Mouse (Mus musculus): ENCODE data around the gene Nr1h4. TPM values are rescaled to one million over a fixed set of nuclear protein-coding genes. Genes with fewer than 3 reads are reported as not detected.
"Not testable (repeated sequence)": the region's sequence is repeated elsewhere in the genome, so short reads cannot be mapped to it uniquely, and the experiment has no call there.

Gene Nr1h4
- not detected in 2 replicates for polyA plus RNA-seq (2016; fragmentation: Nextera tagmentation; extraction: Ambion mirVana)

DNA sequence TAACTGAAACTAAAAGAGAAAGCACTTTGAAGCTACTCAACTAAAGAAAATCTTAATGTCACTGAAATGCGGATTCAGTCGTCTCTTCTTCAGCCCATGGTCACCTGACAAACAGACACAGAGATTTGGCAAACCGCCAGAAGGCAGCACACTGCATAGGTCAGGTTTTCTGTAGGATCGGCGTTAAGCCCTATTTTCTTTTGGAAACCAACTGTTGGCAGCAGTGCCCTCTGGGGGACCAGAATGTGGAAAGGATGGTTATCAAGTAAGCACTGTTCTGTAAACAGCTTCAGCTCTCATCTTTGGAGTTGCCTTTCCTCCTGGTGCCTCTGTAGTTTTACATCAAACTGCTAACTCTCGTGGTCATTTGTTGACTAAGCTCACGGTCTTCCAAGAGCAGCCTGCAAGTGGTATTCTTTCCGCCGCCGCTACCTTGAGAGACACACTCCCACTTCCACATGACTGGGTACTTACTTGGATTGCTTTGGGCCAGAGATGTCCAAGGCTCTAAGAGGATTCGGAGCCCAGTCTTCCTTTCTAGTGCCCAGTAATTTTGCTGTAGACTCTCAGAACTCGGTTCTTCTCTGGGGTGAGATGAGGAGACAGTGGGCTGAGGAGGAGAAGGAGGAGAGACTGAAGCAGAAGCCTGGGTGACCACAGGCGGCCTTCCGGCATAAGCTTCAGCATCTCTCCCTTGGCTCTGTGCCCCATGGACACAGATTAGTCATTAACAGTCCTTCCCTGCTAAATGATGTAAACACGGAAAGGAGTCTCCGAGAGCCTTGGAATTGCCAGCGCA lies at the start of gene Nr1h4:
TSS of gene Nr1h4 (minus strand) at position 657 of the 799 bp plus-strand sequence.
- 81% methylated on average over 17 of the region's 17 CpGs for WGBS
- H3K4me3 ChIP-seq = no peak within 1 kb of the TSS
- no peaks in the 10 kb centered on the region for H3K27me3 ChIP-seq
- H3K4me2 ChIP-seq (replicated peaks) = no peak within 1 kb of the TSS
- ATAC-seq (ENCODE audit: low FRiP score) = no peak
- no peak within 1 kb of the TSS for H3K27ac ChIP-seq
- no peaks in the 10 kb centered on the region for H3K9me3 ChIP-seq (replicated peaks)
- no peaks in the 10 kb centered on the region for H3K4me1 ChIP-seq
- H3K9ac ChIP-seq = no peak within 1 kb of the TSS
- H3K36me3 ChIP-seq = no peaks in the 10 kb centered on the region

DNA sequence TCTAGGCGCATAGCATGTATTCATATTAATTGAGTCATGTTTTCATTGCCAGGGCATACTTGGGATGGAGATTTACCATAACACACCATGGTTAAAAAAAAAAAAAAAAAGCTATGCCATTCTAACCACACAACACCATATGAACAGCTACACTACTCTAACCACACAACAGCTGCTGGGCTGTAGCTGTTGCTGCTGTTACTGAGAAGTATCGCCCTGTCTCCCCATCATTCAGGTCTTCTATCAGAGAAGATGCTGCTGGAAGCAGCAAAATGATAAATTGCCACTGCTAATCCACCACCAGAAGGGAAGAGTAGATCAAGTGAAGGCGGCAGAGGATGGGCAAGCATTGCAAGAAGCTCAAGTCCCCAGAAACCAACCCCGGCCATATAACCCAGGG lies 45.4 kb upstream of the Nr1h4 start:
- WGBS = 91% methylated on average over 4 of the region's 4 CpGs

DNA sequence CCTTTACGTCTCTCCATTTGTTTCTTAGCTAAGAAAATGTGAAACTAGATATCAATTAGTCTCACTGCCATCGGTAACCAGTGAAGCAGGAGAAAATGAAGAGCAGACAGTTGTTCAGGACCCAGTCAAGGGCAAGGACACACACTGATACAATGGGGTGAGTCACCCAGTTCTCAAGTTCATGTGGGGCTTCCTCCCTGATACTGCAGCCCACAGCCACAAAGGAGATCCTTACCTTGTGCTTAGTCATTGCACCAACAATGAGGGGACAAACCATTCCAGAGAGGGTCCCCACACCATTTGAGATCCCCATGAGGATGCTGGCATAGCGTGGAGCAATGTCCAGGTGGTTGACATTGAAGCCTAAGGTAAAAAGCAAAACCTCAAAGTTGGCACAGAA lies 44.3 kb upstream of the Nr1h4 start:
- Histone ChIP-seq H3K27ac (no peak overlapping the region), H3K4me3 (no peak overlapping the region), H3K9me3 (replicated peaks) (no peaks in the 10 kb centered on the region), H3K4me2 (replicated peaks) (no peak overlapping the region), H3K4me1 (no peaks in the 10 kb centered on the region), H3K9ac (no peak overlapping the region), H3K27me3 (no peaks in the 10 kb centered on the region), H3K36me3 (no peaks in the 10 kb centered on the region)
- ATAC-seq (ENCODE audit: low FRiP score) = no peak
- 90% methylated on average over 3 of the region's 3 CpGs for WGBS

More for the DNA sequence above, 45.4 kb upstream of the Nr1h4 start:
- H3K4me2 ChIP-seq (replicated peaks) = no peak overlapping the region
- no peak overlapping the region for H3K27ac ChIP-seq
- H3K9me3 ChIP-seq (replicated peaks) = no peaks in the 10 kb centered on the region
- H3K36me3 ChIP-seq = no peaks in the 10 kb centered on the region
- no peaks in the 10 kb centered on the region for H3K4me1 ChIP-seq
- no peaks in the 10 kb centered on the region for H3K27me3 ChIP-seq
- H3K4me3 ChIP-seq = no peak overlapping the region
- no peak for ATAC-seq (ENCODE audit: low FRiP score)
- H3K9ac ChIP-seq = no peak overlapping the region

DNA sequence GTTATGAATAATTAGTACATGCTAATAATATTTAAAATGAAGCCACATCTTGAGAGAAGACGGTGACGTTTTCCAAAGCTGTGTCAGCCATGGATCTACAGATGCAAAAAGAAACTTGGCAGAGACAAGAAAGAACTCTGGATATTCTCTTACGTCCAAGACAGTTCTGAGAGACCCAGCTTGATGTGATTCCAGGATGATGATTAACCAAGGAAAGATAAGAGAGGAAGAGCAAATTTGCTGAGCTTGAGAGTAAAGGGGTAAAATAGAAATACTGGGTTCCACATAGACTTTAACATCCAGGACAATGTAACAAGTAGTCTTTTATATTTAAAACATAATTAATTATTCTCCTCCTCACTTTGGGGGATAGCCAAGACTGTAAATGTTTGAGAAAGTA lies 40.0 kb upstream of the Nr1h4 start:
- no peak overlapping the region for H3K27ac ChIP-seq
- H3K9ac ChIP-seq = no peak overlapping the region
- H3K4me3 ChIP-seq = no peak overlapping the region
- no peaks in the 10 kb centered on the region for H3K27me3 ChIP-seq
- no peak for ATAC-seq (ENCODE audit: low FRiP score)
- 85% methylated on average over 3 of the region's 3 CpGs for WGBS
- H3K4me1 ChIP-seq = no peaks in the 10 kb centered on the region
- H3K9me3 ChIP-seq (replicated peaks) = 0 out of 2 replicates have a peak, but pooled peaks cover 2% of the 10 kb centered on the region
- no peak overlapping the region for H3K4me2 ChIP-seq (replicated peaks)
- H3K36me3 ChIP-seq = no peaks in the 10 kb centered on the region

DNA sequence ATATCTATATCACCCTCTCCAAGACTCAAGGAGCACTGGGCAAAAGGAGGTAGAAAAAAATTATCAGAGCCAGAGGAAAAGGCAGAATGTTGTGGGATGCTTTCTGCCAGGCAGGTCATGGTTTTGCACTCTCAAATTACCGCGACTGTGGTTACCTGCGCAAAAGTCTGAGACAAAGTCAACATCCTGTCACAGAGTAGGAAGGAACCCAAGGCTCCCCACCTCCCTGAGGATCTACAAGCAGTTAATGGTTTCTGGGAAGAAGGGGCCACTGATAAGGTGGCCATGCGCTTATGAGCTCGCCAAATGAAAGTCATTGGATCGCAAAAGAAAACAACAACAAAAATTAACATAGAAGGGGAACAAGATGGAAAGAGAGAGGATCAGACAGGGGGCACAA lies 39.6 kb upstream of the Nr1h4 start:
- Histone ChIP-seq H3K27me3 (no peaks in the 10 kb centered on the region), H3K36me3 (no peaks in the 10 kb centered on the region), H3K9ac (no peak overlapping the region), H3K27ac (no peak overlapping the region), H3K4me3 (no peak overlapping the region), H3K9me3 (replicated peaks) (0 out of 2 replicates have a peak, but pooled peaks cover 2% of the 10 kb centered on the region), H3K4me1 (no peaks in the 10 kb centered on the region), H3K4me2 (replicated peaks) (no peak overlapping the region)
- no peak for ATAC-seq (ENCODE audit: low FRiP score)
- 96% methylated on average over 6 of the region's 6 CpGs for WGBS

DNA sequence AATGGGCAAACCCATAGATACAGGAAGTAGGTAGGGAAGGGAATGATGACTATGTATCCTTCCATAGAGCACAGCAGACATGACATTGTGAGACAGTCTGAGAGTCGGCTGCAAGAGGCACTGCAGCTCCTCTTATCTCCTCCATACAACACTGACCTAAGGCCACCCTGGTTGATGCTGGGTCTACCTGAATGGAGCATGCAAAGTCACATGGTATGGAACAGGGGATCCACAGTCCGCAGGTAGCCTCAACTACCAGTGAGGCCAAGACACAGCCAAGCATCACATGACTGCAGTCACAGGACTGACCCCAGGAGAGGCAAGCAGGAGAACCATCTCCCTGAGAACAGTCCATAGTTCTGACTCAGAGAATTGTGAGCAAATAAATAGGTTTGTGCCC lies 34.0 kb upstream of the Nr1h4 start:
- WGBS = 92% methylated on average over 2 of the region's 2 CpGs
- Histone ChIP-seq H3K4me1 (no peaks in the 10 kb centered on the region), H3K9me3 (replicated peaks) (0 out of 2 replicates have a peak, but pooled peaks cover 2% of the 10 kb centered on the region), H3K4me3 (no peak overlapping the region), H3K36me3 (no peaks in the 10 kb centered on the region), H3K27ac (no peak overlapping the region), H3K9ac (no peak overlapping the region), H3K27me3 (no peaks in the 10 kb centered on the region), H3K4me2 (replicated peaks) (no peak overlapping the region)
- ATAC-seq (ENCODE audit: low FRiP score) = no peak

DNA sequence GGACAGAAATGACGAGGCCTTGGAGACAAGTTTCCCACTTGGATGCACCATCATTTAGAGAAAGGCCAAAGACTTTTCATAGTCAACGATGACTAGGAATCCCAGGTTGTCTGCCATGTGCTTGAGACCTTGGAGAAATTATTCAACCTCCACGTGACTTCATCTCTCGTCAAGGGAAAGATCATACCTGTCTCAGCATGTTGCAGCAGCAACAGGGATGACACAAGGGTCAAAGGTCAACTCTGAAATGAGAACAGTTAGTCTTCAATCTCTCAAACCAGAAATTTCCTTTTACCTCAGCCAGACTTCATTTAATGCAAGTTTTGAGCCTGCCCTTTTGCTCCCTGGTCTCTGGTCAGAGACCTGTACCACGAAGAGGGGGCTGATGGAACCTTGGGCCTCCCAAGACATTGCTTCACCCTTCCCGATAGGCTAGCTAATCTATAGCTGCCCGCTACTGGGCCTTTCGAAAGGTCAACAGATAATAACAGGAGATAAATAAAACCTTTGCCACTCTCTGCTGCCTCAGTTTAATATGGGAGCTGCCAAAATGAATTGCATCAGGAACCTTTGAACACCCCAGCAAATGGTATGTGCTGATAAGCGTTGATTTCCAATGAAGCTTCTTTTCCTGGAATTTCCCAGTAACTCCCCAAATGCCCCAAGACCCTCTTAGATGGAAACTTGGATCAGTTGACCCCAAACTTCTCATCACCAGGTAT lies 32.1 kb upstream of the Nr1h4 start:
- Histone ChIP-seq H3K9me3 (replicated peaks) (0 out of 2 replicates have a peak, but pooled peaks cover 2% of the 10 kb centered on the region), H3K4me1 (no peaks in the 10 kb centered on the region), H3K4me3 (no peak overlapping the region), H3K4me2 (replicated peaks) (no peak overlapping the region), H3K27ac (no peak overlapping the region), H3K27me3 (no peaks in the 10 kb centered on the region), H3K9ac (no peak overlapping the region), H3K36me3 (no peaks in the 10 kb centered on the region)
- WGBS = 88% methylated on average over 9 of the region's 9 CpGs
- no peak for ATAC-seq (ENCODE audit: low FRiP score)

DNA sequence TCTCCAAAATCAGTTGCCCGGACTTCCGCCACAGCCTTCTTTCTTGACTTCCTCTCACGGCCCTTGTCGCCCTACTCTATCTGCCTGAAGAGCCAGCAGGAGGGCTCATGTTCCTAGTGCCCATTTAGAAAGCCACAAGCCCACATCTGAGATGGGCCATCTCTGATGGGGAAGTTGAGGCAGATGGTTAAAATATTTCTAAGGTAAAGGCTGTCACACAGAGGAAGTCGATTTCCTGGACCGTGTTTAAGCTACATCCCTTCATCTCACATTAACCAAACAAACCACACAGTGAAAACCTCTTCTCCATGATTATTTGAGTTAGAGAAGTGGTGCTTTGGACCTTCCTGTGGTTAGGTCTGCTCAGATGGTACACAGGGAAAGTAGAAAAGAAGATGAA lies 28.7 kb upstream of the Nr1h4 start:
- ATAC-seq (ENCODE audit: low FRiP score) = no peak
- 88% methylated on average over 6 of the region's 6 CpGs for whole genome bisulfite sequencing
- Histone ChIP-seq H3K27me3 (no peaks in the 10 kb centered on the region), H3K9ac (no peak overlapping the region), H3K4me2 (replicated peaks) (no peak overlapping the region), H3K27ac (no peak overlapping the region), H3K4me1 (no peaks in the 10 kb centered on the region), H3K36me3 (no peaks in the 10 kb centered on the region), H3K4me3 (no peak overlapping the region), H3K9me3 (replicated peaks) (no peaks in the 10 kb centered on the region)

DNA sequence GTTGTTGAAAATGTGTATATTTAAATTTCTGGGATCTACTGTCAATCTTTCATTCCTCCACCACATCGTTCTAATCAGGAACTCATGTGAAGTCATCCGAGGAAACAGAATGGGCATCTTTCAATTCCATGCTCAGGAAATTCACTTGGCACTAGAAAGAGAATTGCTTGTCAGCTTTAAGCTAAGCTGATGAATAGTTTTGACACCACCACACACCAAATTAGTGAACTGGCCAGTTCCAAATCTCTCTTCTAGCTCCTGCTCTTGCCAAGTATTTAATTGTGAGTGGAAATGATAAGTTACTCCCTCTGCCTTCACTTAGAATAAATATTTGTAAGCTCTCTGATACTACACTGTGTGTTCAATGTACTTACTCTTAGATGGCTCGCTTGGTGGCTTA lies 26.0 kb upstream of the Nr1h4 start:
- H3K4me1 ChIP-seq = no peaks in the 10 kb centered on the region
- H3K4me3 ChIP-seq = no peak overlapping the region
- no peak for ATAC-seq (ENCODE audit: low FRiP score)
- 79% methylated on average over 3 of the region's 3 CpGs for WGBS
- no peaks in the 10 kb centered on the region for H3K36me3 ChIP-seq
- no peak overlapping the region for H3K27ac ChIP-seq
- H3K9ac ChIP-seq = no peak overlapping the region
- H3K4me2 ChIP-seq (replicated peaks) = no peak overlapping the region
- no peaks in the 10 kb centered on the region for H3K27me3 ChIP-seq
- no peaks in the 10 kb centered on the region for H3K9me3 ChIP-seq (replicated peaks)

DNA sequence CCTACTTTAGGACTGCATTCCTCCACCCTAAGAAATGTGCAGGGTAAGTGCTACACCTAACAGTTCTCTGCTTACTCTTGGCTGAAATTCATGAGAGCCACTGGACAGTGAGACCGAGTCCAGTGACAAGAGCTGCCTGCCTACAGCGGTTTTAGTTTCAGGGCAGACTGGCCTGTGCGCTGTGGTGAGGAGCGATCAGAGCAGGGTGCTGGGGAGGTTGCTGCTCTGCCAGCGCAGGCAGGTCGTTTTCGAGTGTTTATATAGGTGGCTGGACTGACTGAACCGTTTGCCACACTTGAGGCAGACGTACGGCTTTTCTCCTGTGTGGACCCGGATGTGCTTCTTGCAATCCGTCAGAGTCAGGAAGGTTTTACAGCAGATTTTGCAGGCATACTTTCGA lies 21.5 kb upstream of the Nr1h4 start:
- not testable (repeated sequence) for H3K36me3 ChIP-seq; ATAC-seq (ENCODE audit: low FRiP score); H3K4me2 ChIP-seq (replicated peaks); H3K9ac ChIP-seq; H3K9me3 ChIP-seq (replicated peaks); H3K27me3 ChIP-seq; H3K27ac ChIP-seq; H3K4me3 ChIP-seq; H3K4me1 ChIP-seq
- 87% methylated on average over 13 of the region's 13 CpGs for WGBS

DNA sequence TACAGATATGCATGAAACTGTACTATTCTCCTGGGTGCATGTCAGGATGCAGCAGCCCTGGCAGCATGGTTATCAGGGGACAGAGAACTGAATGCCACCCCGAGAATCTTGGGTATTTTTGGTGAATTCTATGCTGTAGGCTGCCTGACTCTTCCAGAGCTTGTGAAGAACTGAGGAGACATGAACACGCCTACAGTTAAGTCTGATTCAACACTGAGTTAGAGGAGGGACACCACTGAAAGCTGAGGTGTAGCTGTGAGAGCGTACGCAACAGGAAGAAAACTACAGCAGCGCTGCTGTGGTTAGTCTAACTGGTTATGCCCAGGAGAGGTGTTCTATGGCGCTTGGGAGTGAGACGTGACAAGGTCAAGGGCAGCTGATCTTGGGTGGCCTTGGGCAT lies 20.5 kb upstream of the Nr1h4 start:
- not testable (repeated sequence) for H3K27me3 ChIP-seq; H3K4me3 ChIP-seq; H3K4me1 ChIP-seq; H3K27ac ChIP-seq; H3K9me3 ChIP-seq (replicated peaks); ATAC-seq (ENCODE audit: low FRiP score); H3K4me2 ChIP-seq (replicated peaks); H3K9ac ChIP-seq; H3K36me3 ChIP-seq
- 86% methylated on average over 7 of the region's 7 CpGs for WGBS

DNA sequence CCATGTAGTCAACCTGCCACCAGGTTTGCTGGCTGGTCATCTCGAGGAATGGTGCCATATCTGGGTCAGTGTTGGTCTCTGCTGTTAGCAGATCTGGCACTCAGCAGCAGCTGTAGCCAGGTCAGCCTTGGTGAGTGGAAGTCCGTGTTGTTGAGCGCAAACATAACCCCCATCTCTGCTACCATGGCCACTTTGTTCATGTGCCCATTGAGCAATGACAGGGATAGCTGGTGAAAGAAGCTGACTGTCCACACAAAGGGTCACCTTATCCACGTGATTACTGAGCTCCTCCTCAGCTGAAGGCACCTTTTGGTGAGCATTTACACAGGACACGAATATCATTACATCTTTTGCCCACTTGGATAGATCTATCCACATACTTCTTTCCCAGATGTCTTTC lies 19.6 kb upstream of the Nr1h4 start:
- no peaks in the 10 kb centered on the region for H3K27me3 ChIP-seq
- H3K36me3 ChIP-seq = no peaks in the 10 kb centered on the region
- H3K27ac ChIP-seq = no peak overlapping the region
- H3K4me3 ChIP-seq = no peak overlapping the region
- no peak overlapping the region for H3K4me2 ChIP-seq (replicated peaks)
- WGBS = 77% methylated on average over 5 of the region's 5 CpGs
- no peak for ATAC-seq (ENCODE audit: low FRiP score)
- H3K4me1 ChIP-seq = 0 out of 2 replicates have a peak, but pooled peaks cover 1% of the 10 kb centered on the region
- no peak overlapping the region for H3K9ac ChIP-seq
- H3K9me3 ChIP-seq (replicated peaks) = no peaks in the 10 kb centered on the region
